Mouse (Mus musculus): ENCODE results near the gene Serpinc1. TPM values are rescaled to one million over a fixed set of nuclear protein-coding genes. Genes with fewer than 3 reads are reported as not detected.

The Serpinc1 gene
- total RNA-seq, 2 experiments from 2014 or later: 0.04 to 0.27 TPM

GRCm38 (mm10) chr1:161040855-161041254 is 62.5 kb downstream of the Serpinc1 start:
- ATAC-seq (replicated peaks; ENCODE audit: poor library complexity): 0 out of 2 replicates have a peak, but pooled peaks have one; percentile 1

GRCm38 (mm10) chr1:161041261-161042020 is 63.1 kb downstream of the Serpinc1 start:
- no peak for ATAC-seq (replicated peaks; ENCODE audit: poor library complexity)

- ATAC-seq (replicated peaks; ENCODE audit: poor library complexity): no peak
Measured at GRCm38 (mm10) chr1:161046972-161047371, 68.6 kb downstream of the Serpinc1 start.

Other genes starting within 250 kb of the Serpinc1 start
- gene Rabgap1l, start 185.4 kb upstream of the Serpinc1 start, total RNA-seq (2015): 122 and 143 TPM in 2 replicates
- gene Rabgap1l, start 185.4 kb upstream of the Serpinc1 start, total RNA-seq (2017): 149 and 173 TPM in 2 replicates
- 30.1 and 31.4 TPM in 2 replicates for gene Rc3h1, start 72.2 kb upstream of the Serpinc1 start, total RNA-seq (2015)
- gene Rc3h1, start 72.2 kb upstream of the Serpinc1 start, total RNA-seq (2017): 15.7 and 17.2 TPM in 2 replicates
- gene Zbtb37, start 56.3 kb downstream of the Serpinc1 start, total RNA-seq (2015): 4.8 and 7.1 TPM in 2 replicates
- 3.6 and 6.4 TPM in 2 replicates for gene Zbtb37, start 56.3 kb downstream of the Serpinc1 start, total RNA-seq (2017)
- 38.7 and 40.5 TPM in 2 replicates for gene Dars2, start 92.1 kb downstream of the Serpinc1 start, total RNA-seq (2015)
- 35.8 and 43.6 TPM in 2 replicates for gene Dars2, start 92.1 kb downstream of the Serpinc1 start, total RNA-seq (2017)
- 38.1 and 41.3 TPM in 2 replicates for gene Cenpl, start 92.1 kb downstream of the Serpinc1 start, total RNA-seq (2015)
- gene Cenpl, start 92.1 kb downstream of the Serpinc1 start, total RNA-seq (2017): 7.3 and 8.3 TPM in 2 replicates
- gene Klhl20, start 152.9 kb downstream of the Serpinc1 start, total RNA-seq (2015): 25.4 and 31.6 TPM in 2 replicates
- gene Klhl20, start 152.9 kb downstream of the Serpinc1 start, total RNA-seq (2017): 14.2 and 19.9 TPM in 2 replicates
- gene Ankrd45, start 164.1 kb downstream of the Serpinc1 start, total RNA-seq (2015): not detected in 2 replicates
- gene Ankrd45, start 164.1 kb downstream of the Serpinc1 start, total RNA-seq (2017): not detected in 2 replicates
- gene Tex50, start 180.7 kb downstream of the Serpinc1 start, total RNA-seq (2015): not detected in 2 replicates
- not detected in 2 replicates for gene Tex50, start 180.7 kb downstream of the Serpinc1 start, total RNA-seq (2017)